Mouse (Mus musculus): Measurements from ENCODE around the gene 9330161L09Rik.

DNA sequence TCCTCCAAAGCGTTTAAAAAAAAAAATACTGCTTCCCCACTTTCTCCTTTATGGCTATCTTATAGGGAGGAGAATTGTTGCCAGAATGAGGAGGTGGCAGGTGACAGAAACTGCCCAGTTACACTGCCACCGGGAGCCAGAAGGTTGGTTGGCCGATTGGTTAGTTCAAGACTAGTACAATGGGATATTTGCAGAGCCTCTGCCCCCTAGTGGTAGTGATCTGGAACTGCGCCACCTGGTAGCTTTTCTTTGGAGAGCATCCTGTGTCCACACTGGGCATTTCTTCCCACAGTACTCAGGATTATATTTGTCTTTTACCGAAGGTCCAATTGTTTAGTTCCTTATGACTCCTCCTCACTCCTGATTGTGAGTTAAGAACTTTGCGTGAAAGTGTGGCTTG lies 35.9 kb downstream of the 9330161L09Rik start:
- TF ChIP-seq CTCF (IDR thresholded peaks at IDR 0.05; ENCODE audit: insufficient read depth, low read length) (peak; percentile 80), POLR2A (IDR thresholded peaks at IDR 0.05; ENCODE audit: borderline replicate concordance, extremely low read depth, low read depth, low read length) (no peak)

Measured in lung, adult 2 months (tissue).